Mouse (Mus musculus) fibroblast of lung, adult 2 months (primary cell): ENCODE results near the gene Foxo1.

Experiments used
- DNase-seq: peaks from one replicate; pipeline ENCODE4 v3.0.0-alpha.2; 2011; ENCODE audit warnings: low read depth

The Foxo1 gene

GRCm38 (mm10) chr3:52267652-52268486 lies at the start of gene Foxo1:
Gene Foxo1, plus strand, starts transcription at chr3:52268336.
- no peak for DNase-seq

GRCm38 (mm10) chr3:52218864-52219263 lies 49.3 kb upstream of the Foxo1 start:
- DNase-seq: no peak

- no peak for DNase-seq
Measured at GRCm38 (mm10) chr3:52221082-52221481, 47.1 kb upstream of the Foxo1 start.

- DNase-seq: no peak
Measured at GRCm38 (mm10) chr3:52221931-52222330, 46.2 kb upstream of the Foxo1 start.

GRCm38 (mm10) chr3:52236488-52236887 lies 31.6 kb upstream of the Foxo1 start:
- DNase-seq: no peak

GRCm38 (mm10) chr3:52237136-52237535 lies 31.0 kb upstream of the Foxo1 start:
- no peak for DNase-seq

GRCm38 (mm10) chr3:52241062-52241461 lies 27.1 kb upstream of the Foxo1 start:
- no peak for DNase-seq

GRCm38 (mm10) chr3:52242457-52243105 lies 25.6 kb upstream of the Foxo1 start:
- DNase-seq: peak; percentile 47

GRCm38 (mm10) chr3:52243271-52244021 lies 24.7 kb upstream of the Foxo1 start:
- no peak for DNase-seq

- no peak for DNase-seq
Measured at GRCm38 (mm10) chr3:52245996-52246830, 21.9 kb upstream of the Foxo1 start.

GRCm38 (mm10) chr3:52251184-52251583 lies 17.0 kb upstream of the Foxo1 start:
- DNase-seq: no peak

- DNase-seq: no peak
Measured at GRCm38 (mm10) chr3:52253656-52254461, 14.3 kb upstream of the Foxo1 start.

GRCm38 (mm10) chr3:52254496-52254895 lies 13.6 kb upstream of the Foxo1 start:
- no peak for DNase-seq

GRCm38 (mm10) chr3:52257782-52258441 lies 10.2 kb upstream of the Foxo1 start:
- no peak for DNase-seq

GRCm38 (mm10) chr3:52258532-52258931 lies 9.6 kb upstream of the Foxo1 start:
- DNase-seq: no peak

- no peak for DNase-seq
Measured at GRCm38 (mm10) chr3:52262431-52263161, 5.5 kb upstream of the Foxo1 start.

- DNase-seq: no peak
Measured at GRCm38 (mm10) chr3:52264354-52264753, 3.8 kb upstream of the Foxo1 start.

GRCm38 (mm10) chr3:52266606-52267160 lies 1.5 kb upstream of the Foxo1 start:
- no peak for DNase-seq

GRCm38 (mm10) chr3:52267293-52267651 lies 864 bp upstream of the Foxo1 start:
- DNase-seq: no peak

GRCm38 (mm10) chr3:52268487-52268736 lies 276 bp downstream of the Foxo1 start:
- no peak for DNase-seq
